Mouse (Mus musculus): Measurements from ENCODE around the gene Neil1. TPM values are rescaled to one million over a fixed set of nuclear protein-coding genes. Genes with fewer than 3 reads are reported as not detected.

Neil1 gene
- polyA plus RNA-seq, 1 experiment = 2.7 TPM

GRCm38 (mm10) chr9:57146451-57147066 is 1.5 kb downstream of the Neil1 start:
- no peak for TF ChIP-seq FOSL1 (IDR thresholded peaks at IDR 0.05; ENCODE audit: insufficient read depth, low read length, poor library complexity, severe bottlenecking)
- no peak for TF ChIP-seq USF1 (IDR thresholded peaks at IDR 0.05; ENCODE audit: low read depth)
- TF ChIP-seq MYOG (IDR thresholded peaks at IDR 0.05; ENCODE audit: control insufficient read depth, extremely low read depth, insufficient read length) = no peak
- no peak for TF ChIP-seq CTCF (IDR thresholded peaks at IDR 0.05; ENCODE audit: control insufficient read depth, insufficient read depth, insufficient read length)
- TF ChIP-seq MYOD1 (IDR thresholded peaks at IDR 0.05; ENCODE audit: control insufficient read depth, insufficient read length, low read depth) = no peak
- TF ChIP-seq CEBPB (IDR thresholded peaks at IDR 0.05; ENCODE audit: low read depth) = no peak
- TF ChIP-seq MAX (IDR thresholded peaks at IDR 0.05) = no peak
- Histone ChIP-seq H3K36me3 (ENCODE audit: control insufficient read depth, insufficient read depth) (no peaks in the 10 kb centered on the region), H3K4me3 (ENCODE audit: insufficient read depth, poor library complexity, severe bottlenecking) (no peak overlapping the region)

DNA sequence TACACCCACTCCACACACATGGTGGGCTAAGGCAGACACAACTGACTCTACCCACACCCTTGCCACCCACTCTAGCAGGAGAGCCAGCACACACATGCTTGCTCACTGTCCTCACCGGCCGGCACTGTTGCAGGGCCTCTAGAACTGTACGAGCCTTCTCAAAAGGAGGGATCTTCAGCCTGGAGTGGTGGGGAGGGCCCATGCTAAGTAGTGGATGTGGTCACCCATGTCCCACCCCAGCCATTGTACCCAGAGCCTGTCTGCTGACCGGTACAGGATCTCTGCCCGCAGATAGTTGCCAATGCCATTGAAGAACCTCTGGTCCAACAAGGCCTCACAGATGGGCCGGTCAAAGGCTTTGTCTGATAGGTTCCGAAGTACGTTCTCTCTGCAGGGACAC is 3.3 kb downstream of the Neil1 start:
- no peak for TF ChIP-seq USF1 (IDR thresholded peaks at IDR 0.05; ENCODE audit: low read depth)
- TF ChIP-seq FOSL1 (IDR thresholded peaks at IDR 0.05; ENCODE audit: insufficient read depth, low read length, poor library complexity, severe bottlenecking) = no peak
- peaks cover 4% of the 10 kb centered on the region for H3K36me3 ChIP-seq (ENCODE audit: control insufficient read depth, insufficient read depth)

More at GRCm38 (mm10) chr9:57146451-57147066, 1.5 kb downstream of the Neil1 start:
- Histone ChIP-seq H3ac (ENCODE audit: control insufficient read depth, insufficient read length, low read depth) (no peak overlapping the region), H3K79me2 (ENCODE audit: control insufficient read depth, insufficient read depth) (no peaks in the 10 kb centered on the region), H3K27me3 (ENCODE audit: control insufficient read depth, insufficient read depth, insufficient read length) (no peaks in the 10 kb centered on the region), H3K79me3 (ENCODE audit: low read depth) (no peaks in the 10 kb centered on the region)

GRCm38 (mm10) chr9:57143212-57143611 is 4.9 kb downstream of the Neil1 start:
- Histone ChIP-seq H3K36me3 (ENCODE audit: control insufficient read depth, insufficient read depth) (peaks cover 4% of the 10 kb centered on the region), H3K27me3 (ENCODE audit: control insufficient read depth, insufficient read depth, insufficient read length) (no peaks in the 10 kb centered on the region)

More for the DNA sequence above, 3.3 kb downstream of the Neil1 start:
- Histone ChIP-seq H3ac (ENCODE audit: control insufficient read depth, insufficient read length, low read depth) (no peak overlapping the region), H3K4me3 (ENCODE audit: insufficient read depth, poor library complexity, severe bottlenecking) (no peak overlapping the region), H3K27me3 (ENCODE audit: control insufficient read depth, insufficient read depth, insufficient read length) (no peaks in the 10 kb centered on the region), H3K79me2 (ENCODE audit: control insufficient read depth, insufficient read depth) (no peaks in the 10 kb centered on the region), H3K79me3 (ENCODE audit: low read depth) (no peaks in the 10 kb centered on the region)

GRCm38 (mm10) chr9:57141417-57142353 is 6.4 kb downstream of the Neil1 start:
- TF ChIP-seq MAX (IDR thresholded peaks at IDR 0.05) (no peak), MYOD1 (IDR thresholded peaks at IDR 0.05; ENCODE audit: control insufficient read depth, insufficient read length, low read depth) (no peak), MYOG (IDR thresholded peaks at IDR 0.05; ENCODE audit: control insufficient read depth, extremely low read depth, insufficient read length) (no peak), USF1 (IDR thresholded peaks at IDR 0.05; ENCODE audit: low read depth) (no peak), CEBPB (IDR thresholded peaks at IDR 0.05; ENCODE audit: low read depth) (no peak), FOSL1 (IDR thresholded peaks at IDR 0.05; ENCODE audit: insufficient read depth, low read length, poor library complexity, severe bottlenecking) (no peak), CTCF (IDR thresholded peaks at IDR 0.05; ENCODE audit: control insufficient read depth, insufficient read depth, insufficient read length) (no peak)
- H3K36me3 ChIP-seq (ENCODE audit: control insufficient read depth, insufficient read depth) = peaks cover 4% of the 10 kb centered on the region
- no peaks in the 10 kb centered on the region for H3K79me2 ChIP-seq (ENCODE audit: control insufficient read depth, insufficient read depth)
- no peaks in the 10 kb centered on the region for H3K79me3 ChIP-seq (ENCODE audit: low read depth)
- no peaks in the 10 kb centered on the region for H3K27me3 ChIP-seq (ENCODE audit: control insufficient read depth, insufficient read depth, insufficient read length)
- H3ac ChIP-seq (ENCODE audit: control insufficient read depth, insufficient read length, low read depth) = no peak overlapping the region
- no peak overlapping the region for H3K4me3 ChIP-seq (ENCODE audit: insufficient read depth, poor library complexity, severe bottlenecking)

More at GRCm38 (mm10) chr9:57143212-57143611, 4.9 kb downstream of the Neil1 start:
- no peak overlapping the region for H3K4me3 ChIP-seq (ENCODE audit: insufficient read depth, poor library complexity, severe bottlenecking)
- H3K79me3 ChIP-seq (ENCODE audit: low read depth) = no peaks in the 10 kb centered on the region
- no peak overlapping the region for H3ac ChIP-seq (ENCODE audit: control insufficient read depth, insufficient read length, low read depth)
- H3K79me2 ChIP-seq (ENCODE audit: control insufficient read depth, insufficient read depth) = no peaks in the 10 kb centered on the region
- TF ChIP-seq CEBPB (IDR thresholded peaks at IDR 0.05; ENCODE audit: low read depth) (no peak), CTCF (IDR thresholded peaks at IDR 0.05; ENCODE audit: control insufficient read depth, insufficient read depth, insufficient read length) (no peak), FOSL1 (IDR thresholded peaks at IDR 0.05; ENCODE audit: insufficient read depth, low read length, poor library complexity, severe bottlenecking) (no peak), USF1 (IDR thresholded peaks at IDR 0.05; ENCODE audit: low read depth) (no peak), MYOD1 (IDR thresholded peaks at IDR 0.05; ENCODE audit: control insufficient read depth, insufficient read length, low read depth) (no peak), MAX (IDR thresholded peaks at IDR 0.05) (no peak)

- Histone ChIP-seq H3K4me3 (ENCODE audit: insufficient read depth, poor library complexity, severe bottlenecking) (no peak overlapping the region), H3K27me3 (ENCODE audit: control insufficient read depth, insufficient read depth, insufficient read length) (no peaks in the 10 kb centered on the region), H3K79me2 (ENCODE audit: control insufficient read depth, insufficient read depth) (no peaks in the 10 kb centered on the region), H3ac (ENCODE audit: control insufficient read depth, insufficient read length, low read depth) (no peak overlapping the region), H3K36me3 (ENCODE audit: control insufficient read depth, insufficient read depth) (peaks cover 9% of the 10 kb centered on the region), H3K79me3 (ENCODE audit: low read depth) (no peaks in the 10 kb centered on the region)
- TF ChIP-seq MYOD1 (IDR thresholded peaks at IDR 0.05; ENCODE audit: control insufficient read depth, insufficient read length, low read depth) (no peak), FOSL1 (IDR thresholded peaks at IDR 0.05; ENCODE audit: insufficient read depth, low read length, poor library complexity, severe bottlenecking) (no peak), MAX (IDR thresholded peaks at IDR 0.05) (no peak), CTCF (IDR thresholded peaks at IDR 0.05; ENCODE audit: control insufficient read depth, insufficient read depth, insufficient read length) (no peak), CEBPB (IDR thresholded peaks at IDR 0.05; ENCODE audit: low read depth) (no peak), USF1 (IDR thresholded peaks at IDR 0.05; ENCODE audit: low read depth) (no peak), MYOG (IDR thresholded peaks at IDR 0.05; ENCODE audit: control insufficient read depth, extremely low read depth, insufficient read length) (no peak)
These were observed 8.5 kb downstream of the Neil1 start for GRCm38 (mm10) chr9:57139571-57139970.
